Mouse (Mus musculus): Measurements from ENCODE around the gene Rnase12.
A peak's percentile ranks its signal among the peaks of the same experiment; 100 is the strongest.

The Rnase12 gene

GRCm38 (mm10) chr14:51007914-51008713, 49.3 kb downstream of the Rnase12 start:
- peak; percentile 59; the same call in 1 of the 2 replicates for TF ChIP-seq GATA4 (IDR thresholded peaks at IDR 0.05; ENCODE audit: insufficient replicate concordance, low read length)

- TF ChIP-seq GATA4 (IDR thresholded peaks at IDR 0.05; ENCODE audit: insufficient replicate concordance, low read length) = no peak
Measured at GRCm38 (mm10) chr14:51007152-51007801, 50.2 kb downstream of the Rnase12 start, which contains the start of gene Rnase10. Gene Rnase10, plus strand, starts transcription at chr14:51007751.
